Mouse (Mus musculus): ENCODE measurements around the gene Pde1c.

The Pde1c gene

GRCm38 (mm10) chr6:56331432-56331831, 237.5 kb downstream of the Pde1c start:
- no peak for DNase-seq (ENCODE audit: low read depth)

GRCm38 (mm10) chr6:56328103-56328502, 240.8 kb downstream of the Pde1c start:
- DNase-seq (ENCODE audit: low read depth) = no peak

GRCm38 (mm10) chr6:56322799-56323198, 246.1 kb downstream of the Pde1c start:
- no peak for DNase-seq (ENCODE audit: low read depth)

GRCm38 (mm10) chr6:56310318-56310717, 258.6 kb downstream of the Pde1c start:
- no peak for DNase-seq (ENCODE audit: low read depth)

GRCm38 (mm10) chr6:56306066-56306465, 262.8 kb downstream of the Pde1c start:
- DNase-seq (ENCODE audit: low read depth) = no peak

- no peak for DNase-seq (ENCODE audit: low read depth)
Measured at GRCm38 (mm10) chr6:56292176-56292575, 276.7 kb downstream of the Pde1c start.

GRCm38 (mm10) chr6:56289307-56289706, 279.6 kb downstream of the Pde1c start:
- DNase-seq (ENCODE audit: low read depth) = no peak

GRCm38 (mm10) chr6:56284821-56285220, 284.1 kb downstream of the Pde1c start:
- no peak for DNase-seq (ENCODE audit: low read depth)

- DNase-seq (ENCODE audit: low read depth) = no peak
Measured at GRCm38 (mm10) chr6:56275461-56275860, 293.4 kb downstream of the Pde1c start.

- no peak for DNase-seq (ENCODE audit: low read depth)
Measured at GRCm38 (mm10) chr6:56271741-56272140, 297.2 kb downstream of the Pde1c start.

GRCm38 (mm10) chr6:56264509-56264908, 304.4 kb downstream of the Pde1c start:
- DNase-seq (ENCODE audit: low read depth) = no peak

- no peak for DNase-seq (ENCODE audit: low read depth)
Measured at GRCm38 (mm10) chr6:56260118-56260517, 308.8 kb downstream of the Pde1c start.

- DNase-seq (ENCODE audit: low read depth) = no peak
Measured at GRCm38 (mm10) chr6:56257555-56258297, 311.2 kb downstream of the Pde1c start.

GRCm38 (mm10) chr6:56250091-56250490, 318.8 kb downstream of the Pde1c start:
- DNase-seq (ENCODE audit: low read depth) = no peak

- no peak for DNase-seq (ENCODE audit: low read depth)
Measured at GRCm38 (mm10) chr6:56191426-56192140, 377.3 kb downstream of the Pde1c start.

- DNase-seq (ENCODE audit: low read depth) = no peak
Measured at GRCm38 (mm10) chr6:56176485-56176884, 392.4 kb downstream of the Pde1c start.

- no peak for DNase-seq (ENCODE audit: low read depth)
Measured at GRCm38 (mm10) chr6:56172172-56172571, 396.7 kb downstream of the Pde1c start.

- DNase-seq (ENCODE audit: low read depth) = no peak
Measured at GRCm38 (mm10) chr6:56168736-56169135, 400.2 kb downstream of the Pde1c start.

- DNase-seq (ENCODE audit: low read depth) = no peak
Measured at GRCm38 (mm10) chr6:56158217-56158616, 410.7 kb downstream of the Pde1c start.

- no peak for DNase-seq (ENCODE audit: low read depth)
Measured at GRCm38 (mm10) chr6:56156836-56157235, 412.1 kb downstream of the Pde1c start.

- no peak for DNase-seq (ENCODE audit: low read depth)
Measured at GRCm38 (mm10) chr6:56130493-56131159, 438.3 kb downstream of the Pde1c start.

GRCm38 (mm10) chr6:56099520-56100101, 469.3 kb downstream of the Pde1c start:
- no peak for DNase-seq (ENCODE audit: low read depth)

GRCm38 (mm10) chr6:56098427-56098826, 470.5 kb downstream of the Pde1c start:
- no peak for DNase-seq (ENCODE audit: low read depth)
